Mouse (Mus musculus): ENCODE results near the gene Sh3rf1. TPM values are rescaled to one million over a fixed set of nuclear protein-coding genes. Genes with fewer than 3 reads are reported as not detected.

Sh3rf1 gene
- polyA plus RNA-seq, 1 experiment from 2014 or later = 30.7 TPM

GRCm38 (mm10) chr8:61226632-61227031 is 3.0 kb downstream of the Sh3rf1 start:
- H3K36me3 ChIP-seq (replicated peaks) = no peaks in the 10 kb centered on the region
- H3K4me2 ChIP-seq = peak overlapping the region; percentile 73
- no peak overlapping the region for H3K27ac ChIP-seq
- no peaks in the 10 kb centered on the region for H3K9me3 ChIP-seq
- peak overlapping the region; percentile 86 for H3K4me3 ChIP-seq
- ATAC-seq (replicated peaks) = peak; percentile 31; the same call in 1 of the 2 replicates
- H3K27me3 ChIP-seq (replicated peaks) = no peaks in the 10 kb centered on the region
- WGBS = 55% methylated on average over 5 of the region's 5 CpGs
- peaks cover 45% of the 10 kb centered on the region for H3K4me1 ChIP-seq
- H3K9ac ChIP-seq = 0 out of 2 replicates have a peak overlapping the region, but pooled peaks have one; percentile 89

GRCm38 (mm10) chr8:61228678-61229077 is 5.0 kb downstream of the Sh3rf1 start:
- H3K4me3 ChIP-seq = peak overlapping the region; percentile 20
- H3K4me1 ChIP-seq = peaks cover 45% of the 10 kb centered on the region
- WGBS = 73% methylated on average over 8 of the region's 8 CpGs
- H3K9ac ChIP-seq = no peak overlapping the region
- peak overlapping the region; percentile 73 for H3K4me2 ChIP-seq
- ATAC-seq (replicated peaks) = no peak
- H3K27me3 ChIP-seq (replicated peaks) = no peaks in the 10 kb centered on the region
- no peaks in the 10 kb centered on the region for H3K36me3 ChIP-seq (replicated peaks)
- no peak overlapping the region for H3K27ac ChIP-seq
- no peaks in the 10 kb centered on the region for H3K9me3 ChIP-seq

- Histone ChIP-seq H3K27me3 (replicated peaks) (no peaks in the 10 kb centered on the region), H3K4me2 (peak overlapping the region; percentile 29), H3K9ac (no peak overlapping the region), H3K27ac (no peak overlapping the region), H3K4me3 (no peak overlapping the region), H3K36me3 (replicated peaks) (no peaks in the 10 kb centered on the region), H3K4me1 (peaks cover 45% of the 10 kb centered on the region), H3K9me3 (no peaks in the 10 kb centered on the region)
- no peak for ATAC-seq (replicated peaks)
- 53% methylated on average over 12 of the region's 12 CpGs for WGBS
These were observed 6.0 kb downstream of the Sh3rf1 start for GRCm38 (mm10) chr8:61229511-61230195.

- peaks cover 38% of the 10 kb centered on the region for H3K4me1 ChIP-seq
- H3K4me2 ChIP-seq = no peak overlapping the region
- H3K27ac ChIP-seq = no peak overlapping the region
- WGBS = 97% methylated on average over 11 of the region's 11 CpGs
- no peak overlapping the region for H3K9ac ChIP-seq
- no peak for ATAC-seq (replicated peaks)
- no peak overlapping the region for H3K4me3 ChIP-seq
- H3K36me3 ChIP-seq (replicated peaks) = no peaks in the 10 kb centered on the region
- no peaks in the 10 kb centered on the region for H3K9me3 ChIP-seq
- H3K27me3 ChIP-seq (replicated peaks) = no peaks in the 10 kb centered on the region
These were observed 7.4 kb downstream of the Sh3rf1 start for GRCm38 (mm10) chr8:61230881-61231755.

GRCm38 (mm10) chr8:61235499-61235898 is 11.8 kb downstream of the Sh3rf1 start:
- peaks cover 6% of the 10 kb centered on the region for H3K4me1 ChIP-seq
- no peak overlapping the region for H3K4me2 ChIP-seq
- WGBS = 88% methylated on average over 5 of the region's 5 CpGs
- H3K27me3 ChIP-seq (replicated peaks) = no peaks in the 10 kb centered on the region
- no peaks in the 10 kb centered on the region for H3K9me3 ChIP-seq
- H3K27ac ChIP-seq = no peak overlapping the region
- no peak overlapping the region for H3K9ac ChIP-seq
- no peak overlapping the region for H3K4me3 ChIP-seq
- no peaks in the 10 kb centered on the region for H3K36me3 ChIP-seq (replicated peaks)
- no peak for ATAC-seq (replicated peaks)

- Histone ChIP-seq H3K9me3 (no peaks in the 10 kb centered on the region), H3K9ac (no peak overlapping the region), H3K4me1 (peaks cover 6% of the 10 kb centered on the region), H3K4me2 (no peak overlapping the region), H3K27me3 (replicated peaks) (no peaks in the 10 kb centered on the region), H3K4me3 (no peak overlapping the region), H3K36me3 (replicated peaks) (no peaks in the 10 kb centered on the region), H3K27ac (no peak overlapping the region)
- no peak for ATAC-seq (replicated peaks)
- 78% methylated on average over 9 of the region's 9 CpGs for WGBS
These were observed 13.0 kb downstream of the Sh3rf1 start for GRCm38 (mm10) chr8:61236506-61237268.

GRCm38 (mm10) chr8:61239576-61239975 is 15.9 kb downstream of the Sh3rf1 start:
- no peak overlapping the region for H3K9ac ChIP-seq
- H3K9me3 ChIP-seq = no peaks in the 10 kb centered on the region
- 54% methylated on average over 3 of the region's 3 CpGs for WGBS
- H3K27ac ChIP-seq = no peak overlapping the region
- H3K4me1 ChIP-seq = peaks cover 6% of the 10 kb centered on the region
- no peak overlapping the region for H3K4me3 ChIP-seq
- no peak for ATAC-seq (replicated peaks)
- no peak overlapping the region for H3K4me2 ChIP-seq
- no peaks in the 10 kb centered on the region for H3K27me3 ChIP-seq (replicated peaks)
- H3K36me3 ChIP-seq (replicated peaks) = no peaks in the 10 kb centered on the region

- Histone ChIP-seq H3K4me3 (no peak overlapping the region), H3K36me3 (replicated peaks) (no peaks in the 10 kb centered on the region), H3K27ac (no peak overlapping the region), H3K9me3 (no peaks in the 10 kb centered on the region), H3K9ac (no peak overlapping the region), H3K27me3 (replicated peaks) (no peaks in the 10 kb centered on the region), H3K4me2 (no peak overlapping the region), H3K4me1 (peaks cover 2% of the 10 kb centered on the region)
- WGBS = 68% methylated on average over 8 of the region's 8 CpGs
- ATAC-seq (replicated peaks) = no peak
These were observed 17.6 kb downstream of the Sh3rf1 start for GRCm38 (mm10) chr8:61241229-61241628.

GRCm38 (mm10) chr8:61242896-61243295 is 19.2 kb downstream of the Sh3rf1 start:
- Histone ChIP-seq H3K9me3 (no peaks in the 10 kb centered on the region), H3K27me3 (replicated peaks) (no peaks in the 10 kb centered on the region), H3K27ac (no peak overlapping the region), H3K4me3 (no peak overlapping the region), H3K4me1 (0 out of 2 replicates have a peak, but pooled peaks cover 4% of the 10 kb centered on the region), H3K9ac (no peak overlapping the region), H3K36me3 (replicated peaks) (no peaks in the 10 kb centered on the region), H3K4me2 (no peak overlapping the region)
- no peak for ATAC-seq (replicated peaks)
- WGBS = 96% methylated on average over 19 of the region's 19 CpGs

GRCm38 (mm10) chr8:61243491-61243890 is 19.8 kb downstream of the Sh3rf1 start:
- no peaks in the 10 kb centered on the region for H3K36me3 ChIP-seq (replicated peaks)
- H3K9me3 ChIP-seq = no peaks in the 10 kb centered on the region
- H3K4me1 ChIP-seq = 0 out of 2 replicates have a peak, but pooled peaks cover 4% of the 10 kb centered on the region
- H3K4me2 ChIP-seq = no peak overlapping the region
- no peak overlapping the region for H3K27ac ChIP-seq
- H3K9ac ChIP-seq = no peak overlapping the region
- no peak for ATAC-seq (replicated peaks)
- no peak overlapping the region for H3K4me3 ChIP-seq
- H3K27me3 ChIP-seq (replicated peaks) = no peaks in the 10 kb centered on the region
- 89% methylated on average over 5 of the region's 5 CpGs for WGBS

- Histone ChIP-seq H3K4me2 (no peak overlapping the region), H3K4me3 (no peak overlapping the region), H3K27ac (no peak overlapping the region), H3K4me1 (0 out of 2 replicates have a peak, but pooled peaks cover 4% of the 10 kb centered on the region), H3K9me3 (no peaks in the 10 kb centered on the region), H3K27me3 (replicated peaks) (no peaks in the 10 kb centered on the region), H3K9ac (no peak overlapping the region), H3K36me3 (replicated peaks) (no peaks in the 10 kb centered on the region)
- no peak for ATAC-seq (replicated peaks)
- WGBS = 96% methylated on average over 7 of the region's 7 CpGs
These were observed 20.5 kb downstream of the Sh3rf1 start for GRCm38 (mm10) chr8:61244157-61244556.
